Mouse (Mus musculus) kidney, adult 2 months (tissue): ENCODE measurements around the gene Gm5269.

Source experiments
- CTCF ChIP-seq: fragments of 200-500 bp; conservative IDR thresholded peaks from 2 replicates; pipeline ENCODE4 v1.5.1; 2011; ENCODE audit warnings: low read depth, mild to moderate bottlenecking, control low read depth, low read length, moderate library complexity, mixed read lengths; ENCODE audit not compliant: insufficient read depth, insufficient read length
- POLR2A ChIP-seq: fragments of 200-500 bp; IDR thresholded peaks from one replicate; pipeline ENCODE4 v1.6.1; 2011; ENCODE audit warnings: low read depth, low read length, control low read depth

GRCm38 (mm10) chr1:45860349-45860748, 29.7 kb downstream of the Gm5269 start:
- TF ChIP-seq POLR2A (no peak), CTCF (no peak)
